In genomic region chr2:121448739-121449535, GRCm38 (mm10) we compare ENCODE assay signal across 8 mouse cellular contexts. TPM values are rescaled to one million over a fixed set of nuclear protein-coding genes. Genes with fewer than 3 reads are reported as not detected.
DNase-seq lines count a peak whose midpoint lies in the region; ATAC-seq and TF ChIP-seq lines count a peak whose summit lies in the region.

Gene Serf2 (plus strand): TSS chr2:121449195.

- H3K27ac ChIP-seq in ES-E14 (ENCODE audit: insufficient read depth, low read depth, low read length, poor library complexity, severe bottlenecking): peak within 1 kb of the TSS; percentile 88
- H3K27ac ChIP-seq in forebrain, embryonic 15.5 days (replicated peaks): peak within 1 kb of the TSS; percentile 95

- peaks cover 2 to 4% of the 10 kb centered on the region in 2 experiments; a peak in 3 of 4 replicates for H3K4me1 ChIP-seq in ES-E14 (ENCODE audit: control insufficient read depth in 2 of 2, insufficient read depth in 2 of 2, low read length in 2 of 2, poor library complexity in 1 of 2)
- peaks cover 23% of the 10 kb centered on the region for H3K4me1 ChIP-seq in forebrain, embryonic 15.5 days
- H3K4me1 ChIP-seq in lung, adult 2 months (ENCODE audit: control insufficient read depth, insufficient read depth, low read length): no peaks in the 10 kb centered on the region; the same call in 1 of the 2 replicates

- peaks cover 11% of the 10 kb centered on the region for H3K36me3 ChIP-seq in ES-E14 (ENCODE audit: control insufficient read depth, insufficient read depth, low read length, poor library complexity, severe bottlenecking)
- H3K36me3 ChIP-seq in forebrain, embryonic 15.5 days: peaks cover 16% of the 10 kb centered on the region

- intact Hi-C loops in heart, postnatal 25 days (cut with DNase I): loop anchor here (1.0 to 10.0 kb wide), 3 partner anchors 25 to 926 kb away; partner anchors contain the start of genes Mfap1a, Mfap1b and Wdr76

- no peaks in the 10 kb centered on the region for H3K9me3 ChIP-seq in ES-E14 (ENCODE audit: control insufficient read depth, insufficient read depth, low read depth, low read length)
- H3K9me3 ChIP-seq in forebrain, embryonic 15.5 days: no peaks in the 10 kb centered on the region

- TF ChIP-seq CTCF in lung, adult 2 months (IDR thresholded peaks at IDR 0.05; ENCODE audit: insufficient read depth, low read length): no peak

- peak; percentile 98 for TF ChIP-seq POLR2A in lung, adult 2 months (IDR thresholded peaks at IDR 0.05; ENCODE audit: borderline replicate concordance, extremely low read depth, low read depth, low read length)

- in situ Hi-C loops in ES-E14 (cut with MboI; ENCODE audit: low sequenced_read_pairs in 2 of 2, unreplicated experiment in 2 of 2): no loop called here

- no peaks in the 10 kb centered on the region for H3K27me3 ChIP-seq in forebrain, embryonic 15.5 days

- H3K4me2 ChIP-seq in forebrain, embryonic 15.5 days (replicated peaks): peak within 1 kb of the TSS; percentile 73

- peak; percentile 97 for DNase-seq in ES-E14 (ENCODE audit: low read depth, low spot score)
- DNase-seq in cerebellum, adult 11-12 months: peak; percentile 100
- DNase-seq in heart, postnatal 25 days (ENCODE audit: low spot score): peak; percentile 100
- peak; percentile 99 for DNase-seq in layer of hippocampus, adult 18-20 months (ENCODE audit: low spot score in 2 of 2)
- peak; percentile 99 for DNase-seq in lung, adult 2 months
- peak; percentile 99 for DNase-seq in thymus, adult 18-20 months

- peak within 1 kb of the TSS; percentile 93 to 100 for H3K4me3 ChIP-seq in ES-E14 (ENCODE audit: insufficient read depth in 1 of 2, low read depth in 1 of 2, low read length in 2 of 2, poor library complexity in 1 of 2, severe bottlenecking in 1 of 2)
- peak within 1 kb of the TSS; percentile 69 for H3K4me3 ChIP-seq in forebrain, embryonic 15.5 days
- H3K4me3 ChIP-seq in lung, adult 2 months (replicated peaks; ENCODE audit: extremely low read depth, low read depth, low read length): peak within 1 kb of the TSS; percentile 97

- under 1% methylated on average over 65 of the region's 74 CpGs for WGBS in forebrain, embryonic 15.5 days
- under 1% methylated on average over 71 of the region's 74 CpGs for WGBS in lung, adult 2 months

- ATAC-seq in forebrain, embryonic 15.5 days (replicated peaks): peak; percentile 99
- ATAC-seq in neutrophil, adult 5-6 weeks (ENCODE audit: extremely low read depth, insufficient number of reproducible peaks, low FRiP score, poor library complexity, severe bottlenecking): peak; percentile 90

- H3K9ac ChIP-seq in ES-E14 (ENCODE audit: insufficient read depth, low read depth, low read length, poor library complexity, severe bottlenecking): peak within 1 kb of the TSS; percentile 99
- H3K9ac ChIP-seq in forebrain, embryonic 15.5 days (replicated peaks): peak within 1 kb of the TSS; percentile 81

TF ChIP-seq in ES-E14, 5 proteins besides CTCF, POLR2A, EP300 and RAD21:
- TF ChIP-seq ZC3H11A (IDR thresholded peaks at IDR 0.05; ENCODE audit: borderline replicate concordance, low read depth, low read length) (no peak), ZNF384 (IDR thresholded peaks at IDR 0.05; ENCODE audit: low read depth, low read length) (no peak), CHD2 (IDR thresholded peaks at IDR 0.05; ENCODE audit: low read depth, low read length) (no peak), HCFC1 (IDR thresholded peaks at IDR 0.05; ENCODE audit: borderline replicate concordance, insufficient read depth, low read length) (peak; percentile 72), MAFK (IDR thresholded peaks at IDR 0.05; ENCODE audit: insufficient read depth, low read depth, low read length) (no peak)

RNA-seq across cellular contexts. Expression of gene Serf2, which starts in this region (rescaled TPM):
- 428 and 459 TPM in 2 replicates for total RNA-seq in ES-E14 (2012; rRNA removed)
- 330 and 368 TPM in 2 replicates for polyA plus RNA-seq in forebrain, embryonic 15.5 days (2015; fragmentation: Nextera tagmentation; extraction: Ambion mirVana)
- 100 to 1,000 TPM; 392 to 395 TPM for total RNA-seq in heart, postnatal 25 days (2021)
- total RNA-seq in layer of hippocampus, adult 18-20 months (2021): 100 to 1,000 TPM; 141 to 144 TPM
- 227 and 315 TPM in 2 replicates for polyA plus RNA-seq in lung, adult 2 months (2012; rRNA removed)
- total RNA-seq in neutrophil, adult 5-6 weeks (2017): 101 and 116 TPM in 2 replicates

Comparison
In these comparisons a context has a peak if more than half of its experiments do, and no peak if none do; other contexts are left out.
1. Peak in every context shown above with its lines: DNase-seq, ATAC-seq, H3K4me3 ChIP-seq and H3K27ac ChIP-seq.